Comparison of ENCODE assay signal across 8 mouse cellular contexts in genomic region chr9:8042338-8043043, GRCm38 (mm10). TPM values are rescaled to one million over a fixed set of nuclear protein-coding genes. Genes with fewer than 3 reads are reported as not detected.
A peak's percentile ranks its signal among the peaks of the same experiment; 100 is the strongest.
DNase-seq lines count a peak whose midpoint lies in the region; TF ChIP-seq lines count a peak whose summit lies in the region.

TSS of gene Cfap300 (minus strand) at chr9:8042823.

- under 1% methylated on average over 39 of the region's 39 CpGs for WGBS in lung, adult 2 months
- under 1% methylated on average over 39 of the region's 39 CpGs for WGBS in olfactory bulb, adult 2 months

- H3K4me1 ChIP-seq in lung, adult 2 months (ENCODE audit: control insufficient read depth, insufficient read depth, low read length), result no peaks in the 10 kb centered on the region
- no peaks in the 10 kb centered on the region for H3K4me1 ChIP-seq in olfactory bulb, adult 2 months (ENCODE audit: control insufficient read depth, insufficient read depth, low read length)

- peak within 1 kb of the TSS; percentile 71 for H3K4me3 ChIP-seq in layer of hippocampus, adult 2 months
- peak within 1 kb of the TSS; percentile 88 for H3K4me3 ChIP-seq in lung, adult 2 months (replicated peaks; ENCODE audit: extremely low read depth, low read depth, low read length)
- H3K4me3 ChIP-seq in olfactory bulb, adult 2 months (ENCODE audit: insufficient read depth, low read depth, low read length), result peak within 1 kb of the TSS; percentile 89

- H3K27ac ChIP-seq in layer of hippocampus, adult 2 months, result peak within 1 kb of the TSS; percentile 96
- H3K27ac ChIP-seq in olfactory bulb, adult 2 months (ENCODE audit: insufficient read depth, low read depth, low read length), result peak within 1 kb of the TSS; percentile 49

- no peak for TF ChIP-seq CTCF in layer of hippocampus, adult 2 months (conservative IDR thresholded peaks at IDR 0.05)
- TF ChIP-seq CTCF in lung, adult 2 months (IDR thresholded peaks at IDR 0.05; ENCODE audit: insufficient read depth, low read length), result no peak
- TF ChIP-seq CTCF in olfactory bulb, adult 2 months (IDR thresholded peaks at IDR 0.05; ENCODE audit: insufficient read depth, low read depth, low read length), result no peak

- peak; percentile 93 for DNase-seq in MN1 (ENCODE audit: low spot score)
- peak; percentile 98 for DNase-seq in cerebellum, adult 9-10 months
- peak; percentile 97 for DNase-seq in forelimb bud, embryonic 11.5 days (ENCODE audit: low read depth, low spot score)
- DNase-seq in heart, postnatal 4 days, result peak; percentile 98
- peak; percentile 97 for DNase-seq in layer of hippocampus, adult 2 months (ENCODE audit: low spot score in 2 of 2)
- peak; percentile 95 for DNase-seq in lung, adult 2 months
- peak; percentile 87 to 91 for DNase-seq in thymus, adult 18-20 months

- peak; percentile 70; the same call in 1 of the 2 replicates for TF ChIP-seq POLR2A in lung, adult 2 months (IDR thresholded peaks at IDR 0.05; ENCODE audit: borderline replicate concordance, extremely low read depth, low read depth, low read length)
- TF ChIP-seq POLR2A in olfactory bulb, adult 2 months (IDR thresholded peaks at IDR 0.05; ENCODE audit: insufficient read depth, low read depth, low read length), result no peak; the same call in 1 of the 2 replicates

RNA-seq across cellular contexts. Expression of gene Cfap300, which starts in this region (rescaled TPM):
- 1 to 10 TPM; 1.2 to 1.5 TPM for total RNA-seq in heart, postnatal 4 days (2021)
- total RNA-seq in layer of hippocampus, adult 2 months (2021), result 10 to 100 TPM; 10.8 to 13.3 TPM
- 3.9 and 5.2 TPM in 2 replicates for polyA plus RNA-seq in lung, adult 2 months (2012; rRNA removed)
- not detected in 2 replicates for polyA plus RNA-seq in olfactory bulb, adult 2 months (2012; ENCODE audit: insufficient read depth, insufficient read length, low replicate concordance, missing spikeins)

Comparison
In these comparisons a context has a peak if more than half of its experiments do, and no peak if none do; other contexts are left out.
1. Peak in every context shown above with its lines: DNase-seq, H3K4me3 ChIP-seq and H3K27ac ChIP-seq.
2. RNA of gene Cfap300 (total RNA-seq): 10.8 to 13.3 TPM in layer of hippocampus, adult 2 months; 1.2 to 1.5 TPM in heart, postnatal 4 days; every median in the first group is over 4 times any median in the second.